Mouse (Mus musculus) liver, embryonic 13.5 days (tissue): ENCODE measurements at regions not wholly inside any gene's neighbourhood (a gene's known extent, or its start where the extent isn't known, plus 50 kb on each side); places are given as distances from the start of the nearest gene placed in this dataset.

Experiments
- ATAC-seq: fragments of 200-750 bp; cut with Nextera tagmentation; 2 replicates; pipeline ENCODE4 v1.8.0; 2017; ENCODE audit warnings: low read depth, mild to moderate bottlenecking, moderate number of reproducible peaks, moderate library complexity
- DNase-seq: peaks from one replicate; pipeline ENCODE4 v3.0.0; 2022
- H3K27ac ChIP-seq: fragments of 300-500 bp; sonication (generic); 2 replicates; pipeline ENCODE4 v1.5.1; 2015; ENCODE audit warnings: moderate library complexity, mild to moderate bottlenecking, inconsistent platforms
- H3K27me3 ChIP-seq: fragments of 300-500 bp; sonication (generic); 2 replicates; pipeline ENCODE4 v1.6.1; 2015; ENCODE audit warnings: mild to moderate bottlenecking, inconsistent platforms
- H3K36me3 ChIP-seq: fragments of 300-500 bp; sonication (generic); 2 replicates; pipeline ENCODE4 v1.6.1; 2015; ENCODE audit warnings: mild to moderate bottlenecking, inconsistent platforms
- H3K4me1 ChIP-seq: fragments of 300-500 bp; sonication (generic); replicated peaks from 2 replicates; pipeline ENCODE4 v1.6.1; 2015; ENCODE audit warnings: inconsistent platforms
- H3K4me2 ChIP-seq: fragments of 300-500 bp; sonication (generic); 2 replicates; pipeline ENCODE4 v1.6.1; 2015; ENCODE audit warnings: inconsistent platforms, mild to moderate bottlenecking, moderate library complexity
- H3K4me3 ChIP-seq: fragments of 300-500 bp; sonication (generic); replicated peaks from 2 replicates; pipeline ENCODE4 v1.5.1; 2015; ENCODE audit warnings: mild to moderate bottlenecking, inconsistent platforms
- H3K9ac ChIP-seq: fragments of 300-500 bp; sonication (generic); 2 replicates; pipeline ENCODE4 v1.6.1; 2015; ENCODE audit warnings: mild to moderate bottlenecking, inconsistent platforms
- H3K9me3 ChIP-seq: fragments of 300-500 bp; sonication (generic); replicated peaks from 2 replicates; pipeline ENCODE4 v1.6.1; 2016; ENCODE audit warnings: inconsistent platforms
- WGBS: fragments of 180-500 bp; shearing (Covaris S2); methylation state at CpG from one replicate; pipeline ENCODE4 v1.1.7; 2015; ENCODE audit not compliant: insufficient replicate concordance; 5-methylcytosine and 5-hydroxymethylcytosine counted together

GRCm38 (mm10) chr4:34171265-34171862 lies 121.4 kb upstream of the Spaca1 start:
- no peak overlapping the region for H3K27ac ChIP-seq

GRCm38 (mm10) chr4:34172000-34172399 lies 122.0 kb upstream of the Spaca1 start:
- DNase-seq = no peak
- H3K4me3 ChIP-seq = no peak overlapping the region
- H3K9me3 ChIP-seq = no peaks in the 10 kb centered on the region
- no peak overlapping the region for H3K4me2 ChIP-seq
- no peaks in the 10 kb centered on the region for H3K27me3 ChIP-seq
- H3K4me1 ChIP-seq = no peaks in the 10 kb centered on the region
- ATAC-seq = no peak
- no peak overlapping the region for H3K27ac ChIP-seq
- H3K36me3 ChIP-seq = no peaks in the 10 kb centered on the region
- H3K9ac ChIP-seq = no peak overlapping the region
- 50% methylated on average over 3 of the region's 3 CpGs for WGBS

More at GRCm38 (mm10) chr4:34171265-34171862, 121.4 kb upstream of the Spaca1 start:
- no peak for DNase-seq
- Histone ChIP-seq H3K27me3 (no peaks in the 10 kb centered on the region), H3K4me2 (no peak overlapping the region), H3K4me3 (no peak overlapping the region), H3K9me3 (no peaks in the 10 kb centered on the region), H3K9ac (no peak overlapping the region), H3K4me1 (no peaks in the 10 kb centered on the region), H3K36me3 (no peaks in the 10 kb centered on the region)
- WGBS = 65% methylated on average over 4 of the region's 4 CpGs
- no peak for ATAC-seq

- Histone ChIP-seq H3K4me2 (no peak overlapping the region), H3K27me3 (no peaks in the 10 kb centered on the region), H3K9me3 (no peaks in the 10 kb centered on the region), H3K9ac (no peak overlapping the region), H3K36me3 (no peaks in the 10 kb centered on the region), H3K4me1 (no peaks in the 10 kb centered on the region), H3K4me3 (no peak overlapping the region), H3K27ac (no peak overlapping the region)
- ATAC-seq = no peak
- 75% methylated on average over 1 of the region's 1 CpGs for WGBS
- DNase-seq = no peak
Measured at GRCm38 (mm10) chr4:34177421-34177820, 127.4 kb upstream of the Spaca1 start.

DNA sequence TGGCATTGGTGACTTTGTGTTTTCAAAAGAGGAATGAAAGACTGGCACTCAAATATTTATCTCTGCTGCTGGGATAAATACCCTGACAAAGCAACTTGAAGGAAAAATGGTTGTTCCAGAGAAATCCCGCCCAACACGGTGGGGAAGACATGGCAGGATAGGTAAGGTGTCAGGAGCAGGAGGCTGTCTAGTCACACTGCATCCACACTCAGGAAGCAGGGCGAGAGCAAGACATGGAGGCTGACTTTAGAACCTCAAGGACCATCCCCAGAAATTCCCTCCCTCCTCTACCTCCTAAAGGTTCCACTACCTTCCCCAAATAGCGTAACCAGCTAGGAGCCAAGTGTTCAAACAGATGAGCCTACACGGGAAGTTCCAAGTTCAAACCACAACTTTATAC lies 136.5 kb upstream of the Spaca1 start:
- Histone ChIP-seq H3K9ac (no peak overlapping the region), H3K4me2 (no peak overlapping the region), H3K4me3 (no peak overlapping the region), H3K9me3 (no peaks in the 10 kb centered on the region), H3K36me3 (no peaks in the 10 kb centered on the region), H3K27me3 (no peaks in the 10 kb centered on the region), H3K4me1 (no peaks in the 10 kb centered on the region), H3K27ac (no peak overlapping the region)
- ATAC-seq (no peak), DNase-seq (no peak)
- WGBS = 71% methylated on average over 5 of the region's 5 CpGs

GRCm38 (mm10) chr4:34203193-34203848 lies 153.3 kb upstream of the Spaca1 start:
- H3K4me2 ChIP-seq = no peak overlapping the region
- H3K36me3 ChIP-seq = no peaks in the 10 kb centered on the region
- H3K27ac ChIP-seq = no peak overlapping the region
- H3K4me1 ChIP-seq = no peaks in the 10 kb centered on the region
- WGBS = 71% methylated on average over 10 of the region's 10 CpGs
- no peaks in the 10 kb centered on the region for H3K9me3 ChIP-seq
- DNase-seq (no peak), ATAC-seq (no peak)
- H3K9ac ChIP-seq = no peak overlapping the region
- H3K27me3 ChIP-seq = no peaks in the 10 kb centered on the region
- no peak overlapping the region for H3K4me3 ChIP-seq

DNA sequence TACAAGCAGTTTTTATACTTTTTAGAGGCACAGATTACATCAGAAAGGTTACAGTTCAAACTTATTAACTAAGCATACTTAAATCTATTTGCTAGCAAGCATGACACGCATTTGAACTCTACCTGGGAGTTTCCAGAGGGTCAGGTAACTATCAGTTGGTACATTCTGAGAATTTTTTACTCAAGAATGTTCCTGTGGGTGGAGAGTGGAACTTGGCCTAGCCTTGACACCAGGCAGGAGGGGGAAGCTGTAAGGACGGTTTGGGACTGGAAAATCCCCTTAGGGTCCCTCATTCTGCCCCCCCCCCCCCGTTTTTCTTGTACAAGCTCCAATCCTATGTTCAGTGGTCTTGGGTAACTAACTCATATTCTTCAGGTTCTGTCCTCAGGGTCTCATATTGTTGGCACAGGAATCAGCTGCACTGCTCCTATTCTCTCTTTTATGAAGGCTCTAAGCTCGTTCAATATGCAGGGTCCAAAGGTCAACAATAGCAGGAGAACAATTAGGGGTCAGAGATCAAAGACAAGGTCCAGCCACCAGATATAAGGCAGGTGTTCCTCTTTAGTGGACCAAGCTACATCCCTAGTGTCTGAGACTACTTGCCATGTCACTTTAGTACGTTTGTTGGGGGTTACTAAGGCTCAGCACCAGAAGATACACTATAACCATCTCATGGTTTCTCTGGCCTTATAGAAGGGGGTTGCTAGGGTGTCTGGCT lies 159.3 kb upstream of the Spaca1 start:
- H3K9me3 ChIP-seq = no peaks in the 10 kb centered on the region
- H3K4me2 ChIP-seq = no peak overlapping the region
- H3K4me3 ChIP-seq = no peak overlapping the region
- H3K36me3 ChIP-seq = no peaks in the 10 kb centered on the region
- H3K4me1 ChIP-seq = no peaks in the 10 kb centered on the region
- no peaks in the 10 kb centered on the region for H3K27me3 ChIP-seq
- no peak overlapping the region for H3K9ac ChIP-seq
- ATAC-seq (no peak), DNase-seq (no peak)
- H3K27ac ChIP-seq = no peak overlapping the region
- WGBS = 45% methylated on average over 5 of the region's 5 CpGs

DNA sequence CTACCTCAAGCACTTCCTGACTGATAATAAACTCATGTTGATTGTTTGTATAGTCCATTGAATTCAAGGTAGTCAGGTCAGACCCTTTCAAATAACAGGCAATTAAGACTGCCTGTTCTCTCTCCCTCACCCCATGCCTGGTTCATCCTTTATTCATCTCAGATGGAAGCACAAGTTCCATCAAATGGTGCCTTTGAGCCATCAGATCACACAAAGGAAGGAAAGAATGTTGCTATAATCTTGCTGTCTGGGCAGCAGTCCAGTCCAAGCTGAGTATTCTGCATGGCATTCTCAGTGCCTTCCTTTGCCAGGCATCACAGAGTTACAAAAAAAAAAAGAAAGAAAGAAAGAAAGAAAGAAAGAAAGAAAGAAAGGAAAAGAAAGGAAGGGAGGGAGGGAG lies 163.7 kb upstream of the Spaca1 start:
- no peaks in the 10 kb centered on the region for H3K9me3 ChIP-seq
- no peaks in the 10 kb centered on the region for H3K4me1 ChIP-seq
- ATAC-seq (no peak), DNase-seq (no peak)
- H3K4me3 ChIP-seq = no peak overlapping the region
- H3K36me3 ChIP-seq = no peaks in the 10 kb centered on the region
- no peak overlapping the region for H3K27ac ChIP-seq
- H3K9ac ChIP-seq = no peak overlapping the region
- H3K27me3 ChIP-seq = no peaks in the 10 kb centered on the region
- no peak overlapping the region for H3K4me2 ChIP-seq

DNA sequence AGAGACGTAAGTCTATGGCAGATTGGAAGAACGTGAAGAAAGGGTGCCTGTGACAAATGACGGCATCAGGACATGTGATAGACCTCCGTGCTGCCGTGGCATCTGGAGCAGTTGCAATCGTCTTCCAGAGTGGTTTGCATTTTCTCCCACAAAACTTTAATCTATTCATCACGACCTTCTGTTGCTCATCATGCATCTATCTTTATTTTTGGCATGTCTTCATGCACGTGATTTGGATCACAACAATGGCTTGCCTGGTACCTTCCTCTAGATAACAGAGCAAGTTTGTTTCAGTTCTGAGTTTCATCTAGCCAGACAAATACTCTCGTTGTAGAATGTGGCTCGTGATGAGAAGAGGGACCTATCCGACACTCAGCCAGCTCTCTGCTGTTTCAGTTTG lies 164.4 kb upstream of the Spaca1 start:
- DNase-seq = no peak

GRCm38 (mm10) chr4:34221915-34222314 lies 171.9 kb upstream of the Spaca1 start:
- DNase-seq (no peak), ATAC-seq (no peak)
- no peak overlapping the region for H3K4me2 ChIP-seq
- H3K27ac ChIP-seq = no peak overlapping the region
- no peak overlapping the region for H3K4me3 ChIP-seq
- 72% methylated on average over 1 of the region's 1 CpGs for WGBS
- no peaks in the 10 kb centered on the region for H3K9me3 ChIP-seq
- no peaks in the 10 kb centered on the region for H3K4me1 ChIP-seq
- H3K36me3 ChIP-seq = no peaks in the 10 kb centered on the region
- H3K27me3 ChIP-seq = no peaks in the 10 kb centered on the region
- no peak overlapping the region for H3K9ac ChIP-seq

More for the DNA sequence above, 164.4 kb upstream of the Spaca1 start:
- Histone ChIP-seq H3K4me1 (no peaks in the 10 kb centered on the region), H3K4me2 (no peak overlapping the region), H3K27me3 (no peaks in the 10 kb centered on the region), H3K27ac (no peak overlapping the region), H3K9ac (no peak overlapping the region), H3K4me3 (no peak overlapping the region), H3K36me3 (no peaks in the 10 kb centered on the region), H3K9me3 (no peaks in the 10 kb centered on the region)
- WGBS = 59% methylated on average over 11 of the region's 11 CpGs
- ATAC-seq = no peak

DNA sequence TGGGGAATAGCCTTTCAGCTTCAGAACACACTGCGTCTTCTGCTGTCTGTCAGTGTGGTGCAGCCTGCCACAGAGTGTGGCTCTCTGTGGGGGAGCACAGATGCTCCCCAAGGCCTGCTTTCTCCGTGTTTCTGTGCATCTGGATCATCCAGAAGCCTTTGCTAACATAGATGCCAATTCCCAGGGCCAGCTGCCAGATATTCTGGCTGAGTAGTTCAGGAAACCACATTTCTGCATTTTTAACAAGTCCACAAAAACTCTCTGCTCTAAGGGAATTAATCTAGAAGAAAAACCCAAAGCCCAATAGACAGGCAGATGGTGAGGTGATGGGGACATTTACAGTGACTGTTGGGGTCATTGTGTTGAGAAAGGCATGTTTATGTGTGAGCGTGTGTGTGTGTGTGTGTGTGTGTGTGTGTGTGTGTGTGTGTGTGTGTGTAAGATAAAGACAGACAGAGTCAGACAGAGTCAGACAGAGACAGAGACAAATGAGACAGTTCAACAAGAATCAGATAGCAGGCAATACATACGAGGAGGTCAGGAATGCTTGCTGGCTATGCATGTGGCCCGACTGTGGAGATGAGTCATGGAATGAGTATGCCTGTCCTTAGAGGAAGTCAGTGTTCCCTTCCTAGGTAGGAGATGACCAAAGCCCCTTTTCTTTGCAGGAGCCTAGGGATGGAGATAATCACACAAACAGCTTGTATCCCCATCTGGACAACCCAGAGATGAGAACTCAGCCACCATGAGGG lies 176.3 kb upstream of the Spaca1 start:
- H3K36me3 ChIP-seq = no peaks in the 10 kb centered on the region
- H3K9me3 ChIP-seq = no peaks in the 10 kb centered on the region
- no peak for ATAC-seq
- no peak for DNase-seq
- H3K27me3 ChIP-seq = no peaks in the 10 kb centered on the region
- H3K9ac ChIP-seq = no peak overlapping the region
- H3K4me2 ChIP-seq = no peak overlapping the region
- H3K27ac ChIP-seq = no peak overlapping the region
- 47% methylated on average over 5 of the region's 5 CpGs for WGBS
- H3K4me1 ChIP-seq = no peaks in the 10 kb centered on the region
- no peak overlapping the region for H3K4me3 ChIP-seq

- no peak for DNase-seq
- no peaks in the 10 kb centered on the region for H3K4me1 ChIP-seq
- WGBS = 72% methylated on average over 5 of the region's 5 CpGs
- no peak overlapping the region for H3K27ac ChIP-seq
- no peak for ATAC-seq
- no peaks in the 10 kb centered on the region for H3K36me3 ChIP-seq
- H3K9ac ChIP-seq = no peak overlapping the region
- no peak overlapping the region for H3K4me2 ChIP-seq
- H3K27me3 ChIP-seq = no peaks in the 10 kb centered on the region
- H3K4me3 ChIP-seq = no peak overlapping the region
- no peaks in the 10 kb centered on the region for H3K9me3 ChIP-seq
Measured at GRCm38 (mm10) chr4:34226886-34227285, 176.9 kb upstream of the Spaca1 start.
